Mouse (Mus musculus) cortical plate, adult 2 months (tissue): ENCODE data around the gene Guca2a.

Experiments
- CTCF ChIP-seq: fragments of 200-500 bp; IDR thresholded peaks from 2 replicates; pipeline ENCODE4 v1.5.1; 2011; ENCODE audit warnings: mild to moderate bottlenecking, control low read depth, low read length; ENCODE audit not compliant: insufficient read depth; ENCODE audit errors: extremely low read depth
- POLR2A ChIP-seq: fragments of 200-500 bp; IDR thresholded peaks from 2 replicates; pipeline ENCODE4 v1.6.1; 2011; ENCODE audit warnings: mild to moderate bottlenecking, low read length, control low read depth; ENCODE audit not compliant: insufficient read depth; ENCODE audit errors: extremely low read depth

DNA sequence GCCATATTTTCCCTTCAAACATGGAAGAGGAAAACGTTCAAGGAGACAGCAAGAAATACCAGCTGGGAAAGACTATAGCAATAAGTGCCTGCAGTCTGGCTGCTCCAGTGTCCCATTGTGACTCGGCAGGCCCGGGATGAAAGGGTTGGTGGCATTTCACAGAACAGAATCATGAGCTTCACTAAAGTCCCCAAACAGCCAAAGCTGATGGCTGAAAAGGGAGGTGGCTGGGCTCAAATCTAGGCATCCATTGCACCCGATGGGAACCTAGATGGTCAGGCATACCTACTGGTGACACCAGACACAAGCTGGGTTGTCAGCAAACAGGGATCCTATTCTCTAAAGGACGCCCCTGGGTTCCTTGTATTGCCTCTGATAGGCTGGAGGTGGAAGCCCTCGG is 442 bp downstream of the Guca2a start:
- TF ChIP-seq CTCF (no peak), POLR2A (no peak)
